Mouse (Mus musculus): ENCODE measurements around the gene Clcn7. TPM values are rescaled to one million over a fixed set of nuclear protein-coding genes. Genes with fewer than 3 reads are reported as not detected.
"Not testable (repeated sequence)": the region's sequence is repeated elsewhere in the genome, so short reads cannot be mapped to it uniquely, and the experiment has no call there.

The Clcn7 gene
- polyA plus RNA-seq, 1 experiment from 2014 or later, result 28.7 TPM

DNA sequence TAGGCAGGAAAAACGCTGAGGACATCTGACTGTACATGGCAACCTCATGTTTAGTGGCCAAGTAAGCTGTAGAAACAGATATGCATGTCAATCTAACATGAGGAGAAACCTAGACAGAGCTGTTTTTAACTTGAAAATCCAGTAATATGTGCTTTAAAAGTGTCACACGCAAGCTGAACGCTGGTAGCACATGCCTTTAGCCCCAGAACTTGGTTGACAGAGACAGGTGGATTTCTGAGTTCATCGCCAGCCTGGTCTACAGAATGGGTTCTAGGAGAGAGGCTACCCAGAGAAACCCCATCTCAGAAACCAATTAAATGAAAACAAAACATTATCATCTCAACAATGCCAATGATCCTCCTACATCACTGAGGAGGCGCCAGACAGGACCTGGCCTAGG is 22.0 kb upstream of the Clcn7 start:
- Histone ChIP-seq H3K4me3 (replicated peaks) (no peak overlapping the region), H3K27me3 (replicated peaks) (no peaks in the 10 kb centered on the region), H3K9me3 (replicated peaks) (no peaks in the 10 kb centered on the region), H3K9ac (replicated peaks) (no peak overlapping the region), H3K36me3 (peaks cover 64% of the 10 kb centered on the region), H3K4me1 (peaks cover 32% of the 10 kb centered on the region), H3K27ac (replicated peaks) (no peak overlapping the region), H3K4me2 (no peak overlapping the region)
- no peak for ATAC-seq (ENCODE audit: low FRiP score)
- WGBS, result 95% methylated on average over 5 of the region's 5 CpGs

DNA sequence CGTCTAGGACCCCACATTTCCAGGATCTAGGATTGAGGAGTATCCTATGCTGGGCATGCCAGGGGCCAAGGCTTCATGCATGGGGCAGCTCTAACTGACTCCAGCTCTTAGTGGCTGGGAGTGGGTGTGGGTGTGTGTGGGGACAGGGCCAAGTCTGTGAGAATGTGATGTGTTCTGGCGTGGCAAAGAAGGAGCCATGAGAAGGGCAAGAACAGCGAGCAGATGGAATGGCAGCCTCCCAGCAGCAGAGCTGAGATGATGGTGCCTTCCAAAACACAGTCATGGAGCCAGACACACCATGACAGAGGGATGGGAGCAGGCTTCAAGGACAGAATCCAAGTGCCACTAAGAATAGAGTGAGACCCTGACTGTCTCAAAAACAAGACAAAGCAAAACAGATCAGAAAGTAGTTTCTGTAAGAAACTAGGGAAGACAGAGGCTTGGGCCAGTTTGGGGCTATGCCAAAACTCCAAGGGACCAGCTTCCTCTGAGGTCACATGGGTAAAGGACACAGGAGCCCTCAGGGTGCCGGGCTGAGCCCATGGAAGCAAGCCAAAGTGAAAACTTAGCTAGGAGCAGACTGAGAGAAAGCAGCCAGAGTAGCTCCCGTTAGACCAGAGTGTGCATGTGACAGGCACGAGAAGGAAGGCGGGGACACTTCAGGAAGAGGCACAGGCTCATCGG is 21.3 kb upstream of the Clcn7 start:
- Histone ChIP-seq H3K36me3 (peaks cover 57% of the 10 kb centered on the region), H3K27me3 (replicated peaks) (no peaks in the 10 kb centered on the region), H3K4me1 (peaks cover 38% of the 10 kb centered on the region), H3K9me3 (replicated peaks) (no peaks in the 10 kb centered on the region), H3K4me3 (replicated peaks) (no peak overlapping the region), H3K9ac (replicated peaks) (no peak overlapping the region), H3K4me2 (no peak overlapping the region), H3K27ac (replicated peaks) (no peak overlapping the region; the same call in 1 of the 2 replicates)
- WGBS, result 87% methylated on average over 8 of the region's 8 CpGs
- no peak for ATAC-seq (ENCODE audit: low FRiP score)

DNA sequence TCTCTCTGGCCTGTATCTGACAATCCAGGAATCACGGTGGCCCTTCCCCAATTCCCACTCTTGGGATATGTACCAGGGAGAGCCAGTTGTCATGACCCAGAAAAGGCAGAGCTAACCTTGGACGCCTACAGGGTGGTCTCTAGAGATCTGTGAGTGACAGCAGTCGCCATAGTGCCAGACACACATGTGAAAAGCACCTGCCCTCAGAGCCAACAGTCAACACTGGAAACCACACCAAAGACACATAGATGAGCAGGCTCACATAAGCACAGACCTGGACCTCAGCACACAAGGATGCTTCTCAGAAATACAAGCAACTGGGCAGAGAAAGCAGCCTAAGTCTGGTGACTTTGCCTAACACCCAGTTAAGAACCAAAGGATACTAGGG is 20.8 kb upstream of the Clcn7 start:
- no peak overlapping the region for H3K4me3 ChIP-seq (replicated peaks)
- peaks cover 38% of the 10 kb centered on the region for H3K4me1 ChIP-seq
- ATAC-seq (ENCODE audit: low FRiP score), result no peak
- no peaks in the 10 kb centered on the region for H3K9me3 ChIP-seq (replicated peaks)
- no peak overlapping the region for H3K9ac ChIP-seq (replicated peaks)
- 80% methylated on average over 3 of the region's 3 CpGs for whole genome bisulfite sequencing
- peaks cover 52% of the 10 kb centered on the region for H3K36me3 ChIP-seq
- H3K4me2 ChIP-seq, result no peak overlapping the region
- no peaks in the 10 kb centered on the region for H3K27me3 ChIP-seq (replicated peaks)
- H3K27ac ChIP-seq (replicated peaks), result no peak overlapping the region

DNA sequence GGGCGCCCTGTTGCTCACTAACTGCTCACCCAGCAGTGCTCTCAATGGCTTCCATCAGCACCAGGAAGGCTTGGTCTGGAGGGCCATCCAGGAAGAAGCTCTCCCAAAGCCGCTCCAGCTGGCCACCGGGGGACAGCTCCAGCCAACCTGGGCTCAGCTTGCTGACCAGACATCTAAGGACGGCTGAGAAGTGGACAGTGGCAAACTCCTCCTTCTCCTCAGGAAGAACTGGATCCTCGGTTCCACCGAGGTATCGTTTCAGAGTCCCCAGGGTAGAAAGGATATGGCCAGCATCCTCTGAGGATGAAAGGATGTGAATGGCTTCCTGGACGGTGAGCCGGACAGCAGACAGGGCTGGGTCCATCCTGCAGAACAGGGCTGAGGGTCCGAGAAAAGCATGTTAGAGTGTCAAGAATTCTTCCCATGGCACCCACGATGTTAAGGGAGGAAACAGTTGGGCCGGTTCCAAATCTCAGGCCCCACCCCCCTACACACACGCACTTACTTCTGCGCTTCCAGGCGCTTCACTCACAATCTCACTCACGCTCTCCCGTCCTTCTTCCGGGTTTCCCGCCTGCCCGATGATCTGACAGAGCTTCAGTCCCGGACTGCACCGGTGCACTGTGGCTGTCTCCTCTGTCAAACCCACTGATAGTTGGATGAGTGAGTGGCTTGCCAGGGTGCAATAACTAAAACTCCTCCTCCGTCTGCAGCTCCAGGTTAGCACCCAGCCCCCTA is 18.1 kb upstream of the Clcn7 start:
- peaks cover 38% of the 10 kb centered on the region for H3K4me1 ChIP-seq

DNA sequence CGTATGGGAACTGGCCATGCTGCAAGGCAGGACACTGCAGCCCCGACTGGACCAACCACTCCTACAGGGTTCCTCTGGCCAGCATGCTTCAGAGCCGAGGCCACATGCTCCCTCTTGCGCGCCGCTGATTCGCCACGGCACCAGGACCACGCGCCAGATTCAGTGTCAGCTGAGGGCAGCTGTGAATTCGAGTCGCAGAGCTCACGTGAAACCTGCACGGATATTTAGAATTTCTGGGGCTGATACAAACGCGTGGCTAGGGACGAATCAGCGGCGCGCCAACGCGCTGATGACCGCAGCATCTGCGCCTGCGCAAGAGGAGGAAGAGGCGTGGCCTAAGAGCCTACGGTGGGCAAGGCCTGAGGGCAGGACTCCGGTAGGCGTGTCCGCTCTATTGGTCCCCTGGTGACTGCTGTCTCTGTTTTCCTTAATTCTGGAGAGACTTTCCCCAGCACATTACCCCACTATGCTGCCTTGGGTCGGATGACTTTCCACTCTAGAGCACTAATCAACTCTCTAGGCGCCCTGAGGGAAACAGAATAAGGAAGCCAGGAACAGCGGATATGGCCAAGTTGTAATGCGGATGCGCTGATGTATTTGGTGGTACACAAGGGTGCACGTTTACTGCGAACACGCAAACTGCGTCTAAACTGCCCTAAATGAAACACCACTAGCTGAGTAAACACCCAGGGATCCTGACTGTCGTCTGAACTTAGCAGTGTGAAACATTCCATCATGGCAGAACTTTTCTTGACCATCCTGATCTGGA is 17.3 kb upstream of the Clcn7 start, which contains the start of gene Telo2:
Gene Telo2, minus strand, starts transcription at position 304 of the 769 bp plus-strand sequence.
- Histone ChIP-seq H3K4me2 (peak within 1 kb of the TSS; percentile 98), H3K27me3 (replicated peaks) (peaks cover 4% of the 10 kb centered on the region; the same call in 1 of the 2 replicates), H3K9ac (replicated peaks) (peak within 1 kb of the TSS; percentile 74), H3K4me1 (peaks cover 38% of the 10 kb centered on the region), H3K4me3 (replicated peaks) (peak within 1 kb of the TSS; percentile 70), H3K36me3 (peaks cover 22% of the 10 kb centered on the region), H3K27ac (replicated peaks) (peak within 1 kb of the TSS; percentile 91), H3K9me3 (replicated peaks) (no peaks in the 10 kb centered on the region)
- WGBS, result 3% methylated on average over 40 of the region's 40 CpGs
- ATAC-seq (ENCODE audit: low FRiP score), result peak; percentile 96

More for the DNA sequence above, 18.1 kb upstream of the Clcn7 start:
- Histone ChIP-seq H3K27me3 (replicated peaks) (peaks cover 4% of the 10 kb centered on the region; the same call in 1 of the 2 replicates), H3K4me2 (peak overlapping the region; percentile 98), H3K36me3 (peaks cover 29% of the 10 kb centered on the region), H3K4me3 (replicated peaks) (peak overlapping the region; percentile 70), H3K27ac (replicated peaks) (peak overlapping the region; percentile 91), H3K9me3 (replicated peaks) (no peaks in the 10 kb centered on the region), H3K9ac (replicated peaks) (peak overlapping the region; percentile 74)
- no peak; the same call in none of the 2 replicates for ATAC-seq (ENCODE audit: low FRiP score)
- WGBS, result 12% methylated on average over 23 of the region's 23 CpGs

DNA sequence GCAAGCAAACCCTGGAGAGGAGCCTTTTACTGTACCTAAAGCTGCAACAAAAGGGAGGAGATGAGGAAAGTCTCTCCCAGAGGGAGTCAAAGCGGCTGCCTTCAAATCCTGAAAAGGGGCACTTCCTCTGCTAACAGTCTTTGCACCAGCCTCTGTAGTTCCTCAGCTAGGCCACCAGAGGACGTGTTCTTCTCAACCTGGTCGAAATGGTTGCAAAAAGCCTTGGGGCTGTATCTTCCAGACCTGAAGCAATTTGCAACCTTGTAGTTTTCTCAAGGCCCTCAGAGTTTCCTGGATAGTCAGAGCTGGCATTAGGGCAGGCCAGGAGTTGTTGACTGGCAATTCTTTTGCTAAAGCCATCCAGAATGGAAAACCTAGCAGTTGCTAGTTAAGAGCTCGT is 15.9 kb upstream of the Clcn7 start:
- Histone ChIP-seq H3K27me3 (replicated peaks) (peaks cover 14% of the 10 kb centered on the region; the same call in 1 of the 2 replicates), H3K4me1 (peaks cover 33% of the 10 kb centered on the region), H3K9ac (replicated peaks) (no peak overlapping the region), H3K9me3 (replicated peaks) (no peaks in the 10 kb centered on the region), H3K4me3 (replicated peaks) (no peak overlapping the region), H3K36me3 (peaks cover 13% of the 10 kb centered on the region; the same call in 1 of the 2 replicates), H3K4me2 (no peak overlapping the region), H3K27ac (replicated peaks) (no peak overlapping the region)
- ATAC-seq (ENCODE audit: low FRiP score), result no peak
- WGBS, result 34% methylated on average over 4 of the region's 4 CpGs

DNA sequence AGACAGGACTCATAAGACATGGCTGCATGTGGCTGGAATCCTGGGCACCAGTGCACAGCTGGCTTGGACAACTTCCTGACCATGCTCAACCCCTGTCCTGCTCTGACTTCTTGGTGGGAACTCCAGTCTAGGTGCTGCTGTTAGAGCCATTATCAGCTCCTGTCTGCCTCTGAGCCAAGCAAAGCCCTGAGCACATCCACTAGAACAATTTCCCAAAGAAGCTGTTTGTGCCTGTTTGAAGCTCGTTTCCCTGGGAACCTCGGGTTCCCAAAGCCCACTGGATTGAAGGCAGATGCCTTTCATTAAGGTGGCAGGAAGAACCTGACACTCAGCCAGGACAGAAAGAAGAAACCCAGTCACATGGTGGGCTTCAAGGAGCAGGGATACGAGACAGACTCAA is 12.8 kb upstream of the Clcn7 start, which contains the start of gene Ptx4:
Gene Ptx4, plus strand, starts transcription at position 355 of the 400 bp plus-strand sequence.
- H3K27me3 ChIP-seq (replicated peaks), result peaks cover 21% of the 10 kb centered on the region; the same call in 1 of the 2 replicates
- ATAC-seq (ENCODE audit: low FRiP score), result no peak
- WGBS, result 54% methylated on average over 3 of the region's 3 CpGs
- H3K27ac ChIP-seq (replicated peaks), result no peak within 1 kb of the TSS
- H3K9ac ChIP-seq (replicated peaks), result no peak within 1 kb of the TSS
- H3K4me2 ChIP-seq, result no peak within 1 kb of the TSS
- no peaks in the 10 kb centered on the region for H3K9me3 ChIP-seq (replicated peaks)
- H3K4me3 ChIP-seq (replicated peaks), result no peak within 1 kb of the TSS
- H3K36me3 ChIP-seq, result no peaks in the 10 kb centered on the region
- peaks cover 10% of the 10 kb centered on the region for H3K4me1 ChIP-seq

DNA sequence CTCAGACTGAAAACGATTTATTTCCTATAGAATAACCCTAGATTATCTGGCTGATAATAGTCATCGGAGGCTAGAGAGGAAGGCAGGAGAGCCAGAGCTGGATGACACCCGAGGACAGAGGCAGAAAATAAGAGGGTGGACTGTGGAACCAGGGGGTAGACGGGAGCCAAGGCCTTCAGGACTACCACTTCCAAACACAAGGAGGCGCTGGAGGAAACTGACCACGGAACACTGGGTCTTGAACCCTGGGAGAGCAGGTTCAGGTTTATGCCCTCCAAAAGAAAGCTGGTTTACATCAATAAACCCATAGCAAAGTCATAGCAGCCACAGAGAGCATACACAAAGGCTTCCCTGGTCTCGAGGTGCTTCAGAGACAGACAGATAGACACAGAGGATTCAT is 9.2 kb upstream of the Clcn7 start:
- Histone ChIP-seq H3K4me2 (no peak overlapping the region), H3K9ac (replicated peaks) (no peak overlapping the region), H3K27me3 (replicated peaks) (peaks cover 17% of the 10 kb centered on the region; the same call in 1 of the 2 replicates), H3K27ac (replicated peaks) (no peak overlapping the region), H3K4me1 (no peaks in the 10 kb centered on the region), H3K4me3 (replicated peaks) (no peak overlapping the region), H3K36me3 (no peaks in the 10 kb centered on the region), H3K9me3 (replicated peaks) (no peaks in the 10 kb centered on the region)
- ATAC-seq (ENCODE audit: low FRiP score), result no peak
- WGBS, result 26% methylated on average over 7 of the region's 7 CpGs

DNA sequence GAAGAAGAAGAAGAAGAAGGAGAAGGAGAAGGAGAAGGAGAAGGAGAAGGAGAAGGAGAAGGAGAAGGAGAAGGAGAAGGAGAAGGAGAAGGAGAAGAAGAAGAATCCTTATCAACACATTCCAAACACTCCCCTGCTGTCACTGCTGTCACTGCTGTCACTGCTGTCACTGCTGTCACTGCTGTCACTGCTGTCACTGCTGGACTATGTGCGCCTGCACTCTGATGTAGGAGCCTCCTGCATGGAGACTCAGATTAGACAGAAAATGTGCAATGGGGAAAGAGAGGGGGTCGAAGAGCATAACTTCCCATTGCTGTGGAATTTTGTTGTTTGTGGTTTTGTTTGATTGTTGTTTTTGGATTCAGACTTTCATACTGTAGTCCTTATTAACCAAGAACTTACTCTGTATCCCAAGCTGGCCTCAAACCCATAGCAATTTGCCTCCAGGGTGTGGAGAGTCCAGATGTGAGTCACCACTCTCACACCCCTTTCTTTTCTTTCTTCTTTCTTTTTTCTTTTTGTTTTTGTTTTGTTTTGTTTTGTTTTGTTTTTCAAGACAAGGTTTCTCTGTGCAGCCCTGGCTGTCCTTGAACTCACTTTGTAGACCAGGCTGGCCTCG is 7.6 kb upstream of the Clcn7 start:
- H3K9ac ChIP-seq (replicated peaks); H3K36me3 ChIP-seq; H3K4me2 ChIP-seq; ATAC-seq (ENCODE audit: low FRiP score); H3K27ac ChIP-seq (replicated peaks); H3K4me3 ChIP-seq (replicated peaks); H3K9me3 ChIP-seq (replicated peaks); H3K4me1 ChIP-seq: not testable (repeated sequence)
- WGBS, result 80% methylated on average over 3 of the region's 3 CpGs
- peaks cover 17% of the 10 kb centered on the region; the same call in 1 of the 2 replicates for H3K27me3 ChIP-seq (replicated peaks)

DNA sequence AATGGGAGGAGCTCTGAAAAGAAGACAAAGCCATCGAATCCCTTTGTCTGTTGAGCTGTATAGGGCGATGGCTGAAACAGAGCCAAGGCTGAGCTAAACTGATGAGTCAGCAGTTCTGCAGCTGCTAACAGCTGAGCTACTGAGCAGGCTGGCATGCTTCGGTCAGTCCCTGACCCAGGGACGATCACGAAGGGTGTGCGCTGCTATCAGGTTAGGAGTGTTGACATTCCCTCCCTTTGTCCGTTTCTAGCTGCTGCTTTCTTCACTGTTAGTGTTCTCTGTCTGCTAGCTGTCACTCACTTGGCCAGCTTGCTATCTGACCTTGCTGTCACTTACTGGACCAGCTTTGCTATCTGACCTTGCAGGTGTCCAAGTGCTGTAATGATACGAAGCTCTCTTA is 6.1 kb upstream of the Clcn7 start:
- Histone ChIP-seq H3K9me3 (replicated peaks) (no peaks in the 10 kb centered on the region), H3K36me3 (no peaks in the 10 kb centered on the region), H3K4me3 (replicated peaks) (no peak overlapping the region), H3K9ac (replicated peaks) (no peak overlapping the region), H3K4me1 (no peaks in the 10 kb centered on the region), H3K27me3 (replicated peaks) (peaks cover 9% of the 10 kb centered on the region; the same call in 1 of the 2 replicates), H3K4me2 (no peak overlapping the region), H3K27ac (replicated peaks) (no peak overlapping the region)
- ATAC-seq (ENCODE audit: low FRiP score), result no peak
- WGBS, result 52% methylated on average over 8 of the region's 8 CpGs

DNA sequence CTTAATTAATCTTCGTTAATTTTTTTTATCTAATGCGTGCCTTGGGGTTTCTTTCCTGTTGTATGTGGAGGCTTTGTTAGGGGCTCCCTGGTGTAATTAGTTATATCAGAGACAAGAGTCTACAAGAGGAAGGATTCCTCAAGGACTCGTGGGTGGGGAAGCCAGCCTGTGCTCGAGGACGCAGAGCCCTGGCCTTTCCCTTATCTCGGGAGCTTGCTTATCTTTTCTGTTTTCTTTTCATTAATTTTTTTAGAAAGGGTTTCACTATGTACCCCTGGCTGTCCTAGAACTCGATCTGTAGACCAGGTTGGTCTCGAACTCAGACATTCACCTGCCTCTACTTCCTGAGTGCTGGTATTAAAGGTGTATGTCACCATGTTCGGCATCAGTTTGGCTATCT is 5.5 kb upstream of the Clcn7 start:
- H3K4me3 ChIP-seq (replicated peaks), result no peak overlapping the region
- no peaks in the 10 kb centered on the region for H3K36me3 ChIP-seq
- ATAC-seq (ENCODE audit: low FRiP score), result no peak
- H3K27ac ChIP-seq (replicated peaks), result no peak overlapping the region
- no peak overlapping the region for H3K9ac ChIP-seq (replicated peaks)
- H3K4me2 ChIP-seq, result no peak overlapping the region
- no peaks in the 10 kb centered on the region for H3K9me3 ChIP-seq (replicated peaks)
- WGBS, result 79% methylated on average over 9 of the region's 9 CpGs
- peaks cover 3% of the 10 kb centered on the region; the same call in 1 of the 2 replicates for H3K27me3 ChIP-seq (replicated peaks)
- no peaks in the 10 kb centered on the region for H3K4me1 ChIP-seq

Measured in neural tube, embryonic 15.5 days (tissue).